Mouse (Mus musculus) frontal cortex, postnatal 25 days (tissue): ENCODE measurements around the gene Uchl3.

Experiments used
- DNase-seq, 2 experiments: peaks; one replicate each; pipeline ENCODE4 v3.0.0; 2022; ENCODE audit warnings: low spot score in 2 of 2

The Uchl3 gene

GRCm38 (mm10) chr14:101666536-101666935, 12.8 kb downstream of the Uchl3 start:
- no peak for DNase-seq

- DNase-seq: no peak
Observed at GRCm38 (mm10) chr14:101668626-101669025, 14.9 kb downstream of the Uchl3 start.

GRCm38 (mm10) chr14:101672226-101672625, 18.5 kb downstream of the Uchl3 start:
- no peak for DNase-seq

GRCm38 (mm10) chr14:101687696-101688095, 33.9 kb downstream of the Uchl3 start:
- DNase-seq: no peak

- DNase-seq: no peak
Observed at GRCm38 (mm10) chr14:101688406-101688805, 34.6 kb downstream of the Uchl3 start.

GRCm38 (mm10) chr14:101704479-101704878, 50.7 kb downstream of the Uchl3 start:
- no peak for DNase-seq

- no peak for DNase-seq
Observed at GRCm38 (mm10) chr14:101707088-101707487, 53.3 kb downstream of the Uchl3 start.

- no peak for DNase-seq
Observed at GRCm38 (mm10) chr14:101714414-101714813, 60.6 kb downstream of the Uchl3 start.

- DNase-seq: peak; percentile 5 to 9
Observed at GRCm38 (mm10) chr14:101729237-101729971, 75.6 kb downstream of the Uchl3 start, which contains the start of the genes Gm9922 and Lmo7. TSS of gene Gm9922 (minus strand) at chr14:101729814. TSS of gene Lmo7 (plus strand) at chr14:101729957.

- DNase-seq: no peak
Observed at GRCm38 (mm10) chr14:101729972-101730692, 76.4 kb downstream of the Uchl3 start.

GRCm38 (mm10) chr14:101733542-101734303, 80.0 kb downstream of the Uchl3 start:
- no peak for DNase-seq

GRCm38 (mm10) chr14:101737501-101737900, 83.7 kb downstream of the Uchl3 start:
- DNase-seq: no peak
